Comparison of ENCODE assay signal across 16 mouse cellular contexts in genomic region chr7:36031881-36032280, GRCm38 (mm10).
"Had no signal": no experiment of that assay in that cellular context is flagged by ENCODE, and none has a peak within 500 bp of the region (broad histone marks: within the 10 kb centered on the region; RNA-seq: fewer than 3 reads in every experiment).

No protein-coding gene starts in this region.

- H3K4me3 ChIP-seq: neural tube, embryonic 12.5 days; neural tube, embryonic 13.5 days; neural tube, embryonic 15.5 days; stomach, embryonic 15.5 days had no signal

- H3K9me3 ChIP-seq: neural tube, embryonic 12.5 days; neural tube, embryonic 13.5 days; neural tube, embryonic 15.5 days; stomach, embryonic 15.5 days had no signal

- H3K27me3 ChIP-seq: neural tube, embryonic 12.5 days; neural tube, embryonic 13.5 days; neural tube, embryonic 15.5 days; stomach, embryonic 15.5 days had no signal

- DNase-seq: retina, postnatal 1 day; right cerebral cortex, adult 18-20 months; right cerebral cortex, postnatal 14 days; right cerebral cortex, postnatal 25 days; right cerebral cortex, postnatal 4 days; spleen, adult 18-20 months; thymus, adult 18-20 months; thymus, adult 2 months; thymus, postnatal 14 days; thymus, postnatal 25 days; thymus, postnatal 36 days; thymus, postnatal 4 days had no signal

- H3K4me1 ChIP-seq: neural tube, embryonic 12.5 days; neural tube, embryonic 13.5 days; stomach, embryonic 15.5 days had no signal

- H3K36me3 ChIP-seq: neural tube, embryonic 12.5 days; neural tube, embryonic 13.5 days; neural tube, embryonic 15.5 days; stomach, embryonic 15.5 days had no signal
